Mouse (Mus musculus) hindbrain, embryonic 13.5 days (tissue): ENCODE data around the gene Kdm4d. TPM values are rescaled to one million over a fixed set of nuclear protein-coding genes. Genes with fewer than 3 reads are reported as not detected.

Source experiments
- polyA plus RNA-seq: library from polyadenylated mRNA; unstranded; fragments of >200 nt; fragmentation: Nextera tagmentation; extraction: Ambion mirVana; gene quantifications from 2 replicates; pipeline ENCODE4 v1.2.1, GENCODE M21; 2015

The Kdm4d gene
- polyA plus RNA-seq, 1 experiment from 2014 or later, result 0.36 TPM

Other genes with a start within 250 kb of the Kdm4d start
- gene Sesn3, start 225.4 kb downstream of the Kdm4d start, polyA plus RNA-seq, result 20.2 and 20.9 TPM in 2 replicates
- 13.5 and 16.5 TPM in 2 replicates for gene Endod1, start 119.0 kb downstream of the Kdm4d start, polyA plus RNA-seq
- gene Cwc15, start 135 bp upstream of the Kdm4d start, polyA plus RNA-seq, result 163 and 174 TPM in 2 replicates
- 8.8 and 10.4 TPM in 2 replicates for gene Amotl1, start 144.6 kb upstream of the Kdm4d start, polyA plus RNA-seq
- 0.30 and 0.48 TPM in 2 replicates for gene Piwil4, start 240.3 kb upstream of the Kdm4d start, polyA plus RNA-seq